Mouse (Mus musculus): Measurements from ENCODE around the gene Cnot10.

The Cnot10 gene

DNA sequence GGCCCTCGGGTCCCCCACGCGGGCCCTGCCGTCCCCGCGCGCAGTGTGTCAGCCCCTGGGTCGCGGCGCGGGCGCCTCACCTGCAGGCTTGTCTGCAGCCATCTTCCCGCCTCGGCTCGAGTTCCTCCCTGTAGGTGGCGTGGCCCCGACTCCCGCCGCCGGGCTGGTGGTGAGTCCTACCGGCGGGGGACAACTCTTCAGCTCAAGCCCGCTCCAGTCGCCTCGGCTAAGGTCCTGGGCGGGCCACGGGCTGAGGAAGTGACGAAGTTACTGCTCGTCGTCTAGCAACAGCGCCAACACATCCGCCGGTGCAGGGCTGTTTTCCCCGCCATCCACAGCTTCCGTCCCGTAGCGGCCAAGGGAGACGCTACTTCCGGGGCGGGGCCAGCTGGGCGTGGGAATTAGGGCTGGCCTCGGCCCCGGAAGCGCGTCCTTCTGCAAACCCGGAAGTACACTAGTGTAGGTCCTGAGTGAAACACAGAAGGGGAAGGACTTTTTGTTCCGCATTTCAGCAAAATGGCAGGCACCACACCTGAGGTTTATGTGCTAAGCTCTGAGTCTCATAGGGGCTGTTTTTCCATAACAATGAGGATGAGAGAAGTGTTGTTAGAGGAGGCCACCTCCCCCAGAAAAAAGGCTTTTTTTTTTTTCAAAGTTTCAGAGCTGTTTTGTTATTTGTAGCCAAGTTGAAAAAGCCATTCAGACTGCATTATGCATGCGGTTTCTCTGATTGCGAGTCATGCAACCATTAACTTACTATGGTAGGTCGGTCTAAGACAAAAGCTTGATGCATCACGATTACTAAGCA lies at the start of gene Cnot10:
Gene Cnot10 (minus strand): TSS at position 346 of the 808 bp plus-strand sequence.
- DNase-seq = peak; percentile 98

DNA sequence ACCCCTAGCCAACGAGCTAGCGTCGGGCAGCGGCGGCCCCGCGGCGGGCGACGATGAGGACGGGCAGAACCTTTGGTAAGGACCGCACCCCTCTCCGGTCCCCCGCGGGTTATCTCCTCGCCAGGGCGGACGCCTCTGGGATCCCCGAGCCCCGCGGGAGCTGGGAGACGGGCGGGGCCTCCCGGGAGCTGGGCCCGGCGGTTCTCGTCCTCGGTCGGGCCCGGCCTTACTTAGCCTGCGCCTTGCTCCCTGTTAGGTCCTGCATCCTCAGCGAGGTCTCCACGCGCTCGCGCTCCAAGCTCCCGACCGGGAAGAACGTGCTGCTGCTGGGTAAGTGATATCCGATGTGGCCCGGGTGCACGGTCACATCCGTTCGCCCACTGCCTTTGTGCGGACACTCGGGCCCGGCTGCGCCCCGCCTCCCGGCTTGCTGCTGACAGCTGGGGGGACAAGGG lies 49.0 kb upstream of the Cnot10 start:
- peak; percentile 60 for DNase-seq

DNA sequence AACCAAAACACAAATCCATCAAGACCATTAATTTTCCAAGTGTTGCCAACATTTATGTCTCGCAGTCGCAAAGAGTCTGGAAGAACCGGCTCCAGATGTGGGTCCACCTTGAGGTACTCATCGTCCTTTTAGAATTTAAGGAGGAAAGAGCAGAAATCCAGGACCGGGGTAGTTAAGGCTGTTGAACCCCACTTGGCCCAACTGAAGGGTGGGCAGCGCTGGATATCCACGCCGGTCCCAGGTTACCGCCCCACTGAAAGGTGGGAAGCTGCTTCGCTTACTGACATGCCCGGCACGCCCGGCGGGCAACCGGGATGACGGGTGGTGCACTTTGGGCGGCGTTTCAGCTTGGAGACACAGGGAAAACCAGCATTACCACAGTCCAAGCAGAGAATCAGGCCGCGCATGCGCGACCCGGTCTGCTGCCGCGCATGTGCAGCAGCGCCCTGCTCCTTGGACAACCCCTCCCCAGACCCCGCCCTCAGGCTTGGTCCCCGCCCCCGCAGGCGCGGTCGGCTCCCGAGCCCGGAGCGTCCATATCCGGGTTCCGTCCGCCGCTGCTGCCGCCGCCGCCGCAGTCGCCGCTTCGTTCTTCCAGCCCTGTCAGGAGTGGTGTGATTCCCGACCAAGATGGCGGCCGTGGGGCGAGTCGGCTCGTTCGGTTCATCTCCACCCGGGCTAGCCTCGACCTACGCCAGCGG lies 48.4 kb upstream of the Cnot10 start, which contains the start of gene Dync1li1:
Gene Dync1li1 (plus strand): TSS at position 539 of the 701 bp plus-strand sequence.
- peak; percentile 99 for DNase-seq

DNA sequence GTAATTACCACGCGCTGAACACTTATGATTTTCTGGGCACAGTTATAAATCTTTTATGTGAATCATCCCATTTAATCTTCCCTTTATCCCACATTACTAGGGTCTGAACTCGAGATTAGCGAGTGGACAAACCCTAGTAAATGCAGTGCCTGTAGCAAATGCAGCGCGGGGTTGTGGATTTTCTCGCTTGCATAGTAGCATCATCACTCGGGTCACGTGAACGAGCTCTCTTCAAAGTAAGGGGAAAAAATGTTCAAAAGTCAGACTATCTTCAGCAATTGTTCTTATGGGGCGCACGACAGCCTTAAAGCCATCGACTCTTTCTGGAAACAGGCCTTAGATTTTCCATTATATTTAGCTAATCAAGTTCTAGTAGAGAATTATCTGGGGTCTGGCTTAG lies 47.7 kb upstream of the Cnot10 start:
- no peak for DNase-seq

DNA sequence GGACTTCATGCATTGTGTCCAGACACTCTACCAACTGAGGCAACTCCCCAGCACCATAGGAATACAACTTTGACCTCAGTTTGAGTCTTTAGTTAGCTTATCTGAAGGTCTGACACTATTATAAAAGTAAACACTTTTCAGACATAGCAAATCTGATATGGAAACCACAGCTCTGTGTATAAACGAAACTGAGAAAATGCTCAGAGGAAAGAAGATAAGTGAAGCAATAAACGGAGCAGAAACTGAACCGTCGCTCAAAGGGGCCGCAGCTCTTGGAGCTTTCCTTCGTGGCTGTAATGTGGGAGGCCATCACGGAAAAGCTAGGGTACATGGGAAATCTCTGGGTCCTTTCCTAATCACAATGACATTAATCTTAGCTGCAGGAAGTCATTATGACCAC lies 46.3 kb upstream of the Cnot10 start:
- DNase-seq = no peak

DNA sequence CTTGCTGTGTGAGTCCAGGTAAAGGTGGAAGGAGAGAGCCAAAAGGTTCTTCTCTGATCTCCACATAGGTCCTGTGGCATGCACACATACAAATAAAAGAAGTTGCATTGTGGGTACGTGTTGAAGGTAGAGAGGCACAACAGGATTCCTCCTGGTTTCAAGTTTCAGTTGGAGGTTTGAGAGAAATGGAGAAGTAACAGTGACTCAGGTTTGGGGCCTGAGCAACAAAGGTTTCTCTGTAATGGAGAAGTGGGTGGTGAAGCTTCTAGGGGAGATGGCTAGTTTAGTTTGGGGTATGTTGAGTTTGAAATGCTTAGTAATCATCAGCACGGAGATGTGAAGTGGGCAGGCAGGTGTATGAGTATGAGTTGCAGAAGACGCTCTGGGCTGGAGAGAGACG lies 42.2 kb upstream of the Cnot10 start:
- DNase-seq = no peak

DNA sequence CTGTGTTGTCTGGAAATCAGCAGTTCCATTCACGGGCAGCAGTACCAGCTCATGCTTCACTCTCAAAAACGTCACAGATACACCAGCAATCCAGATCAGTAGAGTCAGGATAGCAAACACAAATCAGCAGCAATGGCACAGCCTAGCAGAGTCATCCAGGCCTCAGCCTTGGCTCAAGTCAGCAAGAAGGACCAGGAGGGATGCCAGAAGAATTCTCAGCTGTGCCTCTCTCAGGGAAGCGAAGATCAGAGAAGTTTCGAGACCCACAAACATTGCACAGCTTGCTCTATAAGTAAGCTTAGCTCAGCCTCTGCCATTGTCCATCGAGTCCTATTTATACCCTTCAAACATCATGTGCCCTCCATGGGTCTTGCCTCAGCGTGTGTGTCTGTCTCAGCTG lies 40.5 kb upstream of the Cnot10 start:
- DNase-seq = no peak

DNA sequence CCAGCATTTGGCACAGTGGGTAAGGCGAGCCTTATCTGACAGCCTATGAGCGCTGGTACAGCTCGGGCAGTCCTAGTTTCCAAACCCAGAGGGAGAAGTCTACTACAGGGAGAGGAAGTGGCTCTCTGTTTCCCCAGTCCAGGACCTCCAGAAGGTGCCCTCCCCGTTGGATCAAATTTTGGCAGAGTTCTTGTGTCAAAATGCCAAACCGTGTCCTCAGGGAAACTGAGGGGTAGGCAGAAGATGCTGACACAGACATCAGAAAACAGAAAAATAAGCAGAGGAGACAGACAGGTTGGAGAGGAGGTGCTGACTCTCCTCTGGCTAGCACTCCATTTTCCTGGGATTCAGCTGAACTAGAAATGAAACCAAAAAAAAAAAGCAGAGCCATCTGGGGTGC lies 40.0 kb upstream of the Cnot10 start:
- no peak for DNase-seq

DNA sequence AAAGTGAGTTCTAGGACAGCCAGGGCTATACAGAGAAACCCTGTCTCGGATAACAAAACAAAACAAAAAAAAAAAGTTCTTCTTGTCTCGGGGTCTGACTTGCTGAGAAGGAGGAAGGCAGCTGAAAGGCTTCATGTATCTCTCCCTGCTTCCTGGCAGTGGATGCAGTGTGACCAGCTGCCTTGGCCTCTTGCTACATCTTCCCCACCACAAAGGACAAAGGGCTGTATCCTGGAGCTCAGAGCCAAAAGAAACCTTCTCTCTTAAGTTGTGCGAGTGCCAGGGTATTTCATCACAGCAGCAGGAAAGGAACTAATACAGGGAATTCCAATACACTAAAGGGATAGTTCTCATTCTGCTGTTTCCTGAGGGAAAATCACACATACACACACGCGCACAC lies 38.6 kb upstream of the Cnot10 start:
- no peak for DNase-seq

DNA sequence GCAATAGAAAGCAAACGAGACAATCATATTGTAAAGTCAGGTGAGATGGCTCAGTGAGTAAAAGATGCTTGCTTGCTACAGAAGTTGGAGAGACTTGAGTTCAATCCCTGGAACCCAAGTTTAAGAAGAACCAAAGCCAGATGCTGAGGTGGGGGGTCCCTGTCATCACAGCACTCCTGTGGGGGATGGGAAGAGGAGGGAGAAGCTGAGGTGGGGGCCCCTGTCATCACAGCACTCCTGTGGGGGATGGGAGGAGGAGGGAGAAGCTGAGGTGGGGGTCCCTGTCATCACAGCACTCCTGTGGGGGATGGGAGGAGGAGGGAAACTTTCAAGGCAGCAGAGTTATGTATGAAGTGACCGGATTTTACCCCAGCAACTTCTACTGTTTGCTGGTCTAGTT lies 33.6 kb upstream of the Cnot10 start:
- DNase-seq = no peak

DNA sequence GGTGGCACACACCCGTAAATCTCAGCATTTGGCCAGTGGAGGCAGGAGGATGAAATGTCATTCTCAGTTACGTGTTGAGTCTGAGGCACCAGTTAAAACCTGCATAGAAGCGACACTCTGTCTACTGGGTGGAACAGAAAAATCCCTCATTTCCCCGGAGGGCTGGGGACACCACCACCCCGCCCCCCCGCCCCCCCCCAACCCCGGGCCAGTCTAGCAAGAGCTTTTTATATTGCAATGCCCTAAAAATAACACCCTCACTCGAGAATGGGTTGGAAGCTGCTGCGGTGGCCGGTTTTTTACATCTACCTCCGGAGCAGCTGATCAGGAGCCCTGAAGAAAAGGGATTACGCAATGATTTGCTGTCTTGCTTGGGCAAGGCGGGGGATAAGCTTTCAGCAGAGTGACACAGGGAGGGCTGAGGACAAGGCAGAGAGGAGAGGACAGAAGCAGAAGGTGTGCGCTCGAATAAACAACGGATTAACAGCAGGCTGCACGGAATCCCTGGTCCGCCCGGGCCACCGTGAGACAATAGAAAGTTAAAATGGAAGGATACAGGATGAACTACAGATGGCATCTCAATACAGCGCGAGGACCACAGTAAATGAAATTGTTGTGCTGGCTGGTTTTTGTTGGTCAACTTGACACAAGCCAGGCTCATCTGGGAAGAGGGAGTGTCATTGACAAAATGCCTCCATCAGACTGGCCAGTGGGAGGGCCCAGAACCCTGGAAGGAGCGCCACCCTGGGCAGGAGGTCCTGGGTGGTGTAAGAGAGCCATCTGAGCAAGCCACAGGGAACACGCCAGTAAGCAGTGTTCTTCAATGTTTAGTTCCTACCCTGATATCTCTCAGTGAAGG lies 32.9 kb upstream of the Cnot10 start:
- no peak for DNase-seq

DNA sequence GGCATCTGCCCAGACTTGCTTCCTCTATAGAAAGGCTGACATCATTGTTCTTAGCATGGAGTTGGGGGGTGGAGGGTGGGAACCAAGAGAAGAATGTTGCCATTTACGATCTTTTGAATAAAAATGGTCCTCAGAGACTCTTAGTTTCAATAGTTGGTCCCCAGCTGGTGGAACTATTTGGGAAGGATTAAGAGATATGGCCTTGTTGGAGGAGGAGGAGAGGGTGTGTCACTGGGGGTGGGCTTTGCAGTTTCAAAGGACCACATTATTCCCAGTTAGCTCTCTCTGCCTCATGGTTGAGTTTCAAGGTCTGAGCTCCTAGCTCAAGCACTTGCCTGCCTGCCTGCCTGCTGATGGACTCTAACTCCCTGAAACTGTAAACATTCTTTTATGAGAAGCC lies 32.0 kb upstream of the Cnot10 start:
- no peak for DNase-seq

DNA sequence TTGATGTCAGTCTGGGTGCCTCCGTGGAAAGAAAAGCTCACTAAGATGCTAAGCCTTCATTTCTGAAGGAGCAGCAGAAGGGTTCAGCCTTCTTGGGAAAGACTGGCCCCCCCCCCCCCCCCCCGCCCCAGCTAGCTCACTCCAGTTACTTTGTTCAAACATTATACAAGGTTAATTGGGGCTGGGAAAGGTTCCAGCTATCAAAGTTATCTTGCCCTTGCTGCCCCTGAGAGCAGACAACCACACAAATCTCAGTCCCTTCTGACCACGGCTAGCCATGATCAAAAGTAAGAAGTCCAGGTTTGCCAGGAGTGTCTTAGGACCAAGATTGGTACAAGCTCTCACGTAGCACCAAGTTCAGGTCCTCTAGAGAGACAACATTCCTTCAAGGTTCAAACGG lies 29.0 kb upstream of the Cnot10 start:
- peak; percentile 44 for DNase-seq

DNA sequence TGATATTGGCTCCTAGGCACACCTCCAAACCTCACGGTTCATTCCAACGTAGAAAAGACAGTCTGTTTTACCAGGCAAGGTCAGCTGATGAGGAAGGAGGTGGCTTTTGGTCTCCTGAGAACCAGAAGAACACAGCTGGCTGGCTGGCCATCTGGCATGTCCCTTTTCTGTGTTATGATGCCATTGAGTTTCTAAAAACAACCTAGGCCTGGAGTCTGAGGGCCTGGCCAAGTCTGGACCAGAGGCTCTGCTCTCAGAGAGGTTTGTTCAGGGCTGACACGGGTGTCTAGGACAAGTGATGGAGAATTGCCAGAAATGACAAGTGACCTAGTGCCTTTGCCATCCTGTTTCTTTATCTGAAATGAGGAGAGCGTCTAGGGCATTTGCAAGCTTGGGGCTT lies 28.1 kb upstream of the Cnot10 start:
- DNase-seq = no peak

DNA sequence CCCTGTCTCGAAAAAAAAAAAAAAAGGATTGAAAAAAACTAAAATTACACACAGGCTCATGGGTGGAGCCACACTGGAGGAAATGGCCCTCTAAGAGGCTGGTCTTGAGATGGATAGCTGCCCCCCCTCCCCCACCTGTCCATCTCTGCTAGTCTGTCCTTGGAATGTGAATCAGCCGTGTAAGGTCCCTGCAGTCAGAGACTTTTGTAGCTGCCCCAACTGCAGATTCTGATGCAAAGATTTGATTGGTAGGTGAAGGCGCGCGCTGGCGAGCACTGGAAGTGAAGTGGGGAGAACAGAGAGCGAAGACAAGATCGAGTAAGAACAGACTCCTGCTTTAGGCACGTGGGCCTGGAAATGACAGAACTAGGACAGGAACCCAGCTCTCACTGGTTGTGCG lies 26.9 kb upstream of the Cnot10 start:
- no peak for DNase-seq

DNA sequence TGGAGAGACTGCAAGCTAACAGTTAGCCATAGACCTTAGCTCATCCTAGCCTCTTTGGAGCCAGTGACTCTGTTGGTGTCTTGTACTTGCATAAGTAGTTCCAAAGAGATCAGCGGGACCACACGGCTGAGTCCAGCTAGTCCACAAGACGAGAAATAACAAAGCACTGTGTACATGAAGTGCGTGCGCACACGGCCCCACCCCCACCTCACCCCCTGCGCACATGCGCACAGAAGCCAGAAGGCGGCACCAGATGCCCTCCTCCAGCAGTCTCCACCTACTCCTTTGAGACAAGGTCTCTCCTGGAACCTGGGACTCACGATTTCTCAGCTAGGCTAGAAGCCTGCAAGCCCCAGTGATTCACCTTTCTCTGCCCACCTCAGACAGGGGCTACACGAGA lies 23.8 kb upstream of the Cnot10 start:
- DNase-seq = no peak

DNA sequence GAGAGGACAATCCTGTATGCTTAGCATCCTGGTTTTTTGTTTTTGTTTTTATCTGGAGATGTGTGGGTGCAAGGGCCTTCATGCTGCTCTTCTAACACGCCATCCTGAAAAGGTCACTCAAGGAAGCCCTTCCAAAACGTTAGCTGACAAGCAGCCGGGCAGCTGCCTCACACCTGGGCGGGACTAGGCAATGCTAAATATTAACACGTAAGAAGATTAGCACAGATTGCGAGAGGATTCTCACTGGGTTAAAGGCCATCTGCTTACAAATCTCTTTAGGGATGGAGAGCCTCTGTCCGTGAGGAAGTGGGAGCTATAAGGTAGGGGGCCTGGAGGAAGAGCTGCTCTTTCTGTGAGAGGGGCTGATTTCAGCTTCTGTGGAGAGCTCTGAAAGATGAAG lies 22.0 kb upstream of the Cnot10 start:
- DNase-seq = peak; percentile 20

DNA sequence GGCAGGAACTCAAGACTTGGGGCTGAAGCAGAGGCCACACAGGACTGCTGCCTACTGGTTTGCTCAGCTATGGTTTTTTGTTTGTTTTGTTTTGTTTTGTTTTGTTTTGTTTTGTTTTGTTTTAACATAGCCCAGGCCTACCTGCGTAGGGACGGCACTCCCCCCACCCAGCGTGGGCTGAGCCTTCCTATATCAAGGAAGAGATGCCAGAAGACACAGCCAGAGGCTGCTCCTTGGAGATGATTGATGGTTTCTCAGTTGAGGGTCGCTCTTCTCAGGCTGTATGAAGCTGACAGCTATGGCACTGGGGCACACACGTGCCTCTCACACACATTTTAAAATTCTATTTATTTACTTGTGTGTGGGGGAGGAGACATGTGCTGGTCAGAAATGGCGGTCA lies 21.0 kb upstream of the Cnot10 start:
- no peak for DNase-seq

DNA sequence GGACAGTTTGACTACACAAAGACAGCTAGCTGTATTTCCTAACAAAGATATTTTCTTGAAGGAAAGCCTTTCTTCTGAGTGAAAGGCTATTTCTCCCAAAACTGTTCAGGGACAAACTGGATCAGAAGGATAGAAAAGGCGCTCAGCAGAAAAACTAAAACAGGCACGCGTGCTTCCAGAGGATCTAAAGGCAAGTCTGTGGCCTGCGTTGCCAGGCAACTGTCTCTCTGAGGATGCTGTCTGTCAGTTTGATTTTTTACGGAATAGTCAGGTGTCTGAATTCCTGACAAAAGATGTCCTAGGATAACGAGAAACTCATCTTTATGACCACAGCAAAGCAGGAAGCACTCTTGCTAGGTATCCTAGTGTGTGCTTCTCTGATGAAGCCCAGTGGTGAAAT lies 20.5 kb upstream of the Cnot10 start:
- DNase-seq = no peak

DNA sequence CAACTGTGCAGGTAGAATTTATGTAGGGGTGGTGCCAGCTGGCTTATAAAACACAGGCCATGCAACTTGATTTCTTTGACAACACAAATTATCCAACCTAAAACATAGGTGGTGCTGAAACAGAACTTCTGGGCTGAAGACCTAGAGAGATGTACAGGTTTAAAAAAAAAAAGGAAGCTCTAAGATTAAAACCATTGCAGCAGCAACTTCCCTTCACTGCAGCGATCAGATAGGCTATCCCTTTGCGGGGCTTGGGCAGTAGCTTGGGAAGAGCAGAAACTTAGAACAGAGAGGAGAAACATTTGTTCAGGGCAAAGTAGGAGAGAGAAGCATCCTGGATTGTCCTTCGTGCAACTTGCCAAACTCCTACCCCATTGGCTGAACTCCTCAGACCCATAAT lies 16.7 kb upstream of the Cnot10 start:
- no peak for DNase-seq

DNA sequence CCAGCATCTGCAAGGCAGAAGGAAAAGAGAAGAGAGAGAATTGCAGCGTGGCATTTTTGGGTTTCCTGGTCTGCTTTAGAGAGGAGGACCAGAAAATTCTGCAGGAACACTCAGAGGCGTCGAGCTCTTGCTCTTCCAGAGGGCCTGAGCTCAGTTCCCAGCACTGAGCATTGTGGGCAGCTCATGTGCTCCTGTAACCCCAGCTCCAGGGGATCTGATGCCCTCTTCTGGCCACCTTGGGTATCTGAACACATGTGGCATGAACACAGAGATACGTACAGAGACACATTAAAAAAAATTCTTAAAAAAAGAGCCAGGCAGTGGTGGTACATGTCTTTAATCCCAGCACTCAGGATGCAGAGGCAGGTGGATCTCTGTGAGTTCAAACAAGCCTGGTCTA lies 15.4 kb upstream of the Cnot10 start:
- DNase-seq = no peak

DNA sequence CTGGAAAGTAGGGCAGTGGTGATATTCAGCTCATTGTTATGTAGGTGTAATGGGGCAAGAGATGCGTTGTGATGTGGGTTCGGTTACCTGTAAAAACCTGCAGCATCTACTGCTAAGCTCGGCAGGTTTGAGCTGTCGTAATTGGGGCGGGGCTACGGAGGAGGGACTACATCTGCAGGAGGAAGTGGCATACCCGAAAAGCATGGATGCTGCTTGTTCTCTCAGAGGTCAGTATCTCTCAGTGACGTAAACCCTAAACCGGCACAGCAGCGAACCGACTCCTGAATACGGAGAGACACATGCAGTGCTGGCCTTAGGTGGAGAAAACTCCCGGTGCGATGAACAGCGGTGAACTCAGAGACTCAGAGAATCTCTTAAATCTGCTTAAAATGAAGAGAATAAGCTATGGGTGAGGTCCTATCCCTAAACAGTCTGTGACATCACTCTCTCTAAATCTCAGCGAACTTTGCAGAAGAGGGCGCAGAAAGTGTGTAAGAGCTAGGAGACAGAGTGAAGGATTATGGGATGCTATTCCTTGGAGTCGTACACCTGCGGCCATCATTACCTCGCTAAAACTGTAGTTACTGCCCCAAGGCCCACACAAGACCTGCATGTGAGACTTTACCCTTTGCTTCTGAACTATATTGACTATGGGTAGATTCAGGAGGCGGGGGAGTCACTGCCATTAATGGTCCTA lies 11.1 kb upstream of the Cnot10 start:
- no peak for DNase-seq

DNA sequence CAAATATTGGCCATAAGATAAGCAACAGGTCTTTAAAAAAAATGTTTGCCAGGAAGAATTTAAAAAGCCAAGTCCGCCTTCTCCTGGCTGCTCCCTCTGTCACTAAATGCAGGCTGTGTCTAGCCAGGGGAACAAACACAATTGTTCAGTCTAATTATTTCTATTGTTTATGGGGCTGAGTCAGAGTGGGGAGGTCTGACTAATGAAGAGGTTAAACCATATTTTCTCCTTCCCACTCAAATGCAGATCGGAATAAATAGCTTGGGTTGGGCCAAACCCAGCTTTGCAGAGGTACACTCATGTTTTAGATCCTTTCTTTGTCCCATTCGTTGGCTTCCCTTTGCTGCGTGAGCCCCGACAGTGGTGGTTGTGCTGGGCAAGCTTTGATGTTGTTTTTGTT lies 9.4 kb upstream of the Cnot10 start:
- DNase-seq = no peak
